Mouse (Mus musculus): ENCODE results near the gene Herpud2.

The Herpud2 gene

GRCm38 (mm10) chr9:25072666-25073065 is 79.0 kb downstream of the Herpud2 start:
- POLR2A ChIA-PET = interaction anchor here in 2 of 4 experiments (0.6 to 0.7 kb wide), 2 partner anchors 58 to 171 kb away, joined by 3 read pairs; no protein-coding TSS in a partner anchor

GRCm38 (mm10) chr9:25058726-25059125 is 92.9 kb downstream of the Herpud2 start:
- CTCF ChIA-PET = interaction anchor here in 2 of 4 experiments (0.6 to 1.4 kb wide), 4 partner anchors 10 to 298 kb away, joined by 3 to 15 read pairs (median 3); no protein-coding TSS in a partner anchor
- POLR2A ChIA-PET = no interaction called here

More at GRCm38 (mm10) chr9:25072666-25073065, 79.0 kb downstream of the Herpud2 start:
- CTCF ChIA-PET = interaction anchor here in 1 of 4 experiments (1.7 kb wide), 1 partner anchor 31 kb away, joined by 6 read pairs; no protein-coding TSS in a partner anchor

All from embryonic stem cell, embryonic (primary cell).